Mouse (Mus musculus) embryonic facial prominence, embryonic 15.5 days (tissue): Measurements from ENCODE around the gene Dync1li1. TPM values are rescaled to one million over a fixed set of nuclear protein-coding genes. Genes with fewer than 3 reads are reported as not detected.

Experiments used
- ATAC-seq: fragments of 200-750 bp; cut with Nextera tagmentation; 2 replicates; pipeline ENCODE4 v1.8.0; 2017; ENCODE audit warnings: low read depth, moderate TSS enrichment; ENCODE audit not compliant: insufficient number of reproducible peaks, low FRiP score, low TSS enrichment
- H3K27ac ChIP-seq: fragments of 300-500 bp; sonication (generic); replicated peaks from 2 replicates; pipeline ENCODE4 v1.5.1; 2015; ENCODE audit warnings: mild to moderate bottlenecking, inconsistent platforms
- H3K27me3 ChIP-seq: fragments of 300-500 bp; sonication (generic); 2 replicates; pipeline ENCODE4 v1.6.1; 2015; ENCODE audit warnings: inconsistent platforms
- H3K36me3 ChIP-seq: fragments of 300-500 bp; sonication (generic); 2 replicates; pipeline ENCODE4 v1.6.1; 2015; ENCODE audit warnings: mild to moderate bottlenecking, inconsistent platforms
- H3K4me1 ChIP-seq: fragments of 300-500 bp; sonication (generic); 2 replicates; pipeline ENCODE4 v1.6.1; 2015; ENCODE audit warnings: inconsistent platforms
- H3K4me2 ChIP-seq: fragments of 300-500 bp; sonication (generic); replicated peaks from 2 replicates; pipeline ENCODE4 v1.6.1; 2015; ENCODE audit warnings: mild to moderate bottlenecking, inconsistent platforms
- H3K4me3 ChIP-seq: fragments of 300-500 bp; sonication (generic); replicated peaks from 2 replicates; pipeline ENCODE4 v1.5.1; 2015; ENCODE audit warnings: mild to moderate bottlenecking, inconsistent platforms
- H3K9ac ChIP-seq: fragments of 300-500 bp; sonication (generic); 2 replicates; pipeline ENCODE4 v1.6.1; 2015; ENCODE audit warnings: inconsistent platforms
- H3K9me3 ChIP-seq: fragments of 300-500 bp; sonication (generic); replicated peaks from 2 replicates; pipeline ENCODE4 v1.6.1; 2016; ENCODE audit warnings: inconsistent platforms
- WGBS: fragments of 180-500 bp; shearing (Covaris S2); methylation state at CpG from one replicate; pipeline ENCODE4 v1.1.7; 2015; 5-methylcytosine and 5-hydroxymethylcytosine counted together
- polyA plus RNA-seq: library from polyadenylated mRNA; unstranded; fragments of >200 nt; fragmentation: Nextera tagmentation; extraction: Ambion mirVana; gene quantifications from 2 replicates; pipeline ENCODE4 v1.2.1, GENCODE M21; 2015

The Dync1li1 gene
- polyA plus RNA-seq, 1 experiment from 2014 or later, result 64.7 TPM

GRCm38 (mm10) chr9:114656701-114657100 lies 31.9 kb upstream of the Dync1li1 start:
- no peaks in the 10 kb centered on the region for H3K27me3 ChIP-seq
- no peaks in the 10 kb centered on the region for H3K9me3 ChIP-seq
- H3K27ac ChIP-seq, result no peak overlapping the region
- no peaks in the 10 kb centered on the region for H3K4me1 ChIP-seq
- 72% methylated on average over 3 of the region's 3 CpGs for WGBS
- no peak overlapping the region for H3K9ac ChIP-seq
- ATAC-seq, result no peak
- no peak overlapping the region for H3K4me3 ChIP-seq
- H3K36me3 ChIP-seq, result no peaks in the 10 kb centered on the region
- no peak overlapping the region for H3K4me2 ChIP-seq

GRCm38 (mm10) chr9:114660506-114660905 lies 28.1 kb upstream of the Dync1li1 start:
- WGBS, result 47% methylated on average over 6 of the region's 6 CpGs
- ATAC-seq, result no peak
- H3K9me3 ChIP-seq, result no peaks in the 10 kb centered on the region
- no peaks in the 10 kb centered on the region for H3K36me3 ChIP-seq
- no peak overlapping the region for H3K9ac ChIP-seq
- no peak overlapping the region for H3K4me3 ChIP-seq
- no peak overlapping the region for H3K4me2 ChIP-seq
- H3K27ac ChIP-seq, result no peak overlapping the region
- no peaks in the 10 kb centered on the region for H3K4me1 ChIP-seq
- H3K27me3 ChIP-seq, result no peaks in the 10 kb centered on the region

GRCm38 (mm10) chr9:114660983-114661382 lies 27.6 kb upstream of the Dync1li1 start:
- H3K4me2 ChIP-seq, result no peak overlapping the region
- H3K27me3 ChIP-seq, result no peaks in the 10 kb centered on the region
- no peaks in the 10 kb centered on the region for H3K36me3 ChIP-seq
- H3K9ac ChIP-seq, result no peak overlapping the region
- 61% methylated on average over 6 of the region's 6 CpGs for WGBS
- no peak overlapping the region for H3K27ac ChIP-seq
- H3K4me1 ChIP-seq, result no peaks in the 10 kb centered on the region
- no peak for ATAC-seq
- H3K9me3 ChIP-seq, result no peaks in the 10 kb centered on the region
- H3K4me3 ChIP-seq, result no peak overlapping the region

GRCm38 (mm10) chr9:114661991-114662390 lies 26.6 kb upstream of the Dync1li1 start:
- Histone ChIP-seq H3K9ac (no peak overlapping the region), H3K27ac (no peak overlapping the region), H3K4me1 (no peaks in the 10 kb centered on the region), H3K4me2 (no peak overlapping the region), H3K4me3 (no peak overlapping the region), H3K36me3 (no peaks in the 10 kb centered on the region), H3K9me3 (no peaks in the 10 kb centered on the region), H3K27me3 (no peaks in the 10 kb centered on the region)
- 65% methylated on average over 7 of the region's 7 CpGs for WGBS
- no peak for ATAC-seq

GRCm38 (mm10) chr9:114663782-114664181 lies 24.8 kb upstream of the Dync1li1 start:
- H3K4me1 ChIP-seq, result no peaks in the 10 kb centered on the region
- no peak for ATAC-seq
- no peak overlapping the region for H3K9ac ChIP-seq
- H3K27ac ChIP-seq, result no peak overlapping the region
- no peaks in the 10 kb centered on the region for H3K9me3 ChIP-seq
- H3K4me2 ChIP-seq, result no peak overlapping the region
- no peaks in the 10 kb centered on the region for H3K27me3 ChIP-seq
- H3K36me3 ChIP-seq, result no peaks in the 10 kb centered on the region
- WGBS, result 80% methylated on average over 11 of the region's 11 CpGs
- H3K4me3 ChIP-seq, result no peak overlapping the region

- Histone ChIP-seq H3K27me3 (no peaks in the 10 kb centered on the region), H3K4me2 (no peak overlapping the region), H3K4me1 (no peaks in the 10 kb centered on the region), H3K9ac (no peak overlapping the region), H3K9me3 (no peaks in the 10 kb centered on the region), H3K27ac (no peak overlapping the region), H3K36me3 (no peaks in the 10 kb centered on the region), H3K4me3 (no peak overlapping the region)
- no peak for ATAC-seq
- 83% methylated on average over 10 of the region's 10 CpGs for WGBS
These were observed 21.7 kb upstream of the Dync1li1 start for GRCm38 (mm10) chr9:114666858-114667257.

GRCm38 (mm10) chr9:114668047-114668446 lies 20.5 kb upstream of the Dync1li1 start:
- no peak for ATAC-seq
- Histone ChIP-seq H3K9me3 (no peaks in the 10 kb centered on the region), H3K4me2 (no peak overlapping the region), H3K4me3 (no peak overlapping the region), H3K4me1 (peaks cover 5% of the 10 kb centered on the region; the same call in 1 of the 2 replicates), H3K27me3 (no peaks in the 10 kb centered on the region), H3K27ac (no peak overlapping the region), H3K9ac (no peak overlapping the region), H3K36me3 (no peaks in the 10 kb centered on the region)
- WGBS, result 76% methylated on average over 4 of the region's 4 CpGs

- no peaks in the 10 kb centered on the region for H3K27me3 ChIP-seq
- H3K9me3 ChIP-seq, result no peaks in the 10 kb centered on the region
- no peak overlapping the region for H3K9ac ChIP-seq
- H3K36me3 ChIP-seq, result no peaks in the 10 kb centered on the region
- peaks cover 8% of the 10 kb centered on the region; the same call in 1 of the 2 replicates for H3K4me1 ChIP-seq
- WGBS, result 67% methylated on average over 5 of the region's 5 CpGs
- no peak overlapping the region for H3K4me2 ChIP-seq
- no peak for ATAC-seq
- no peak overlapping the region for H3K27ac ChIP-seq
- H3K4me3 ChIP-seq, result no peak overlapping the region
These were observed 19.6 kb upstream of the Dync1li1 start for GRCm38 (mm10) chr9:114669011-114669410.

GRCm38 (mm10) chr9:114671946-114672345 lies 16.6 kb upstream of the Dync1li1 start:
- peaks cover 8% of the 10 kb centered on the region; the same call in 1 of the 2 replicates for H3K4me1 ChIP-seq
- no peak overlapping the region for H3K27ac ChIP-seq
- no peak overlapping the region for H3K4me2 ChIP-seq
- no peaks in the 10 kb centered on the region for H3K9me3 ChIP-seq
- no peak for ATAC-seq
- H3K27me3 ChIP-seq, result no peaks in the 10 kb centered on the region
- H3K4me3 ChIP-seq, result no peak overlapping the region
- H3K9ac ChIP-seq, result no peak overlapping the region
- no peaks in the 10 kb centered on the region for H3K36me3 ChIP-seq
- WGBS, result 39% methylated on average over 1 of the region's 1 CpGs

- Histone ChIP-seq H3K9me3 (no peaks in the 10 kb centered on the region), H3K9ac (no peak overlapping the region), H3K4me1 (peaks cover 8% of the 10 kb centered on the region; the same call in 1 of the 2 replicates), H3K27ac (0 out of 2 replicates have a peak overlapping the region, but pooled peaks have one; percentile 28), H3K27me3 (no peaks in the 10 kb centered on the region), H3K36me3 (no peaks in the 10 kb centered on the region), H3K4me3 (peak overlapping the region; percentile 36), H3K4me2 (peak overlapping the region; percentile 69)
- 4% methylated on average over 24 of the region's 24 CpGs for WGBS
- no peak; the same call in 1 of the 2 replicates for ATAC-seq
These were observed 15.7 kb upstream of the Dync1li1 start for GRCm38 (mm10) chr9:114672703-114673561.

- H3K4me3 ChIP-seq, result no peak overlapping the region
- no peaks in the 10 kb centered on the region for H3K9me3 ChIP-seq
- H3K4me2 ChIP-seq, result peak overlapping the region; percentile 69
- no peak overlapping the region for H3K27ac ChIP-seq
- H3K36me3 ChIP-seq, result no peaks in the 10 kb centered on the region
- no peaks in the 10 kb centered on the region for H3K27me3 ChIP-seq
- WGBS, result 42% methylated on average over 2 of the region's 2 CpGs
- ATAC-seq, result no peak
- peaks cover 8% of the 10 kb centered on the region; the same call in 1 of the 2 replicates for H3K4me1 ChIP-seq
- no peak overlapping the region for H3K9ac ChIP-seq
These were observed 15.0 kb upstream of the Dync1li1 start for GRCm38 (mm10) chr9:114673626-114674025.

GRCm38 (mm10) chr9:114678576-114678975 lies 10.0 kb upstream of the Dync1li1 start:
- ATAC-seq, result no peak
- Histone ChIP-seq H3K27me3 (no peaks in the 10 kb centered on the region), H3K9ac (no peak overlapping the region), H3K27ac (no peak overlapping the region), H3K4me1 (no peaks in the 10 kb centered on the region), H3K4me3 (no peak overlapping the region), H3K9me3 (no peaks in the 10 kb centered on the region), H3K36me3 (no peaks in the 10 kb centered on the region), H3K4me2 (no peak overlapping the region)
- 73% methylated on average over 5 of the region's 5 CpGs for WGBS
